Mouse (Mus musculus): ENCODE results near the gene Bckdha. TPM values are rescaled to one million over a fixed set of nuclear protein-coding genes. Genes with fewer than 3 reads are reported as not detected.

Gene Bckdha
- polyA plus RNA-seq (2014; fragmentation: Illumina TruSeq; extraction: RNeasy Lipid Tissue Mini Kit (QIAGEN cat#74804); ENCODE audit: low read depth, low replicate concordance): 101 TPM

GRCm38 (mm10) chr7:25658657-25659472 is at the start of gene Bckdha, which contains the start of gene Exosc5:
Gene Bckdha, minus strand, starts transcription at chr7:25658981.
Gene Exosc5, plus strand, starts transcription at chr7:25659164.

GRCm38 (mm10) chr7:25686680-25687531 is 28.1 kb upstream of the Bckdha start, which contains the start of gene Tgfb1:
Gene Tgfb1, plus strand, starts transcription at chr7:25687002.

GRCm38 (mm10) chr7:25680514-25681258 is 21.9 kb upstream of the Bckdha start, which contains the start of gene B9d2:
Gene B9d2, plus strand, starts transcription at chr7:25680780.

GRCm38 (mm10) chr7:25674719-25675300 is 16.0 kb upstream of the Bckdha start, which contains the start of gene Tmem91:
Gene Tmem91, minus strand, starts transcription at chr7:25675166.

GRCm38 (mm10) chr7:25626509-25627430 is 32.0 kb downstream of the Bckdha start, which contains the start of gene B3gnt8:
Gene B3gnt8, plus strand, starts transcription at chr7:25626654.

GRCm38 (mm10) chr7:25618865-25619721 is 39.7 kb downstream of the Bckdha start, which contains the start of gene Dmac2:
Gene Dmac2, plus strand, starts transcription at chr7:25619414.

GRCm38 (mm10) chr7:25615706-25616011 is 43.1 kb downstream of the Bckdha start, which contains the start of gene Erich4:
Gene Erich4, minus strand, starts transcription at chr7:25615892.

Other genes starting within 250 kb of the Bckdha start
- not detected for gene Cxcl17, start 246.1 kb downstream of the Bckdha start, polyA plus RNA-seq (2014; fragmentation: Illumina TruSeq; extraction: RNeasy Lipid Tissue Mini Kit (QIAGEN cat#74804); ENCODE audit: low read depth, low replicate concordance)
- gene Ceacam1, start 181.4 kb downstream of the Bckdha start, polyA plus RNA-seq (2014; fragmentation: Illumina TruSeq; extraction: RNeasy Lipid Tissue Mini Kit (QIAGEN cat#74804); ENCODE audit: low read depth, low replicate concordance): 10.2 TPM
- 1.3 TPM for gene Ceacam2, start 119.1 kb downstream of the Bckdha start, polyA plus RNA-seq (2014; fragmentation: Illumina TruSeq; extraction: RNeasy Lipid Tissue Mini Kit (QIAGEN cat#74804); ENCODE audit: low read depth, low replicate concordance)
- gene Erich4, start 43.1 kb downstream of the Bckdha start, polyA plus RNA-seq (2014; fragmentation: Illumina TruSeq; extraction: RNeasy Lipid Tissue Mini Kit (QIAGEN cat#74804); ENCODE audit: low read depth, low replicate concordance): 2.2 TPM
- 31.3 TPM for gene Dmac2, start 39.6 kb downstream of the Bckdha start, polyA plus RNA-seq (2014; fragmentation: Illumina TruSeq; extraction: RNeasy Lipid Tissue Mini Kit (QIAGEN cat#74804); ENCODE audit: low read depth, low replicate concordance)
- 6.2 TPM for gene B3gnt8, start 32.3 kb downstream of the Bckdha start, polyA plus RNA-seq (2014; fragmentation: Illumina TruSeq; extraction: RNeasy Lipid Tissue Mini Kit (QIAGEN cat#74804); ENCODE audit: low read depth, low replicate concordance)
- 43.5 TPM for gene Exosc5, start 183 bp upstream of the Bckdha start, polyA plus RNA-seq (2014; fragmentation: Illumina TruSeq; extraction: RNeasy Lipid Tissue Mini Kit (QIAGEN cat#74804); ENCODE audit: low read depth, low replicate concordance)
- 3.0 TPM for gene Tmem91, start 16.2 kb upstream of the Bckdha start, polyA plus RNA-seq (2014; fragmentation: Illumina TruSeq; extraction: RNeasy Lipid Tissue Mini Kit (QIAGEN cat#74804); ENCODE audit: low read depth, low replicate concordance)
- gene B9d2, start 21.8 kb upstream of the Bckdha start, polyA plus RNA-seq (2014; fragmentation: Illumina TruSeq; extraction: RNeasy Lipid Tissue Mini Kit (QIAGEN cat#74804); ENCODE audit: low read depth, low replicate concordance): 18.2 TPM
- 42.2 TPM for gene Tgfb1, start 28.0 kb upstream of the Bckdha start, polyA plus RNA-seq (2014; fragmentation: Illumina TruSeq; extraction: RNeasy Lipid Tissue Mini Kit (QIAGEN cat#74804); ENCODE audit: low read depth, low replicate concordance)
- gene Ccdc97, start 60.1 kb upstream of the Bckdha start, polyA plus RNA-seq (2014; fragmentation: Illumina TruSeq; extraction: RNeasy Lipid Tissue Mini Kit (QIAGEN cat#74804); ENCODE audit: low read depth, low replicate concordance): 36.5 TPM
- 94.4 TPM for gene Hnrnpul1, start 95.8 kb upstream of the Bckdha start, polyA plus RNA-seq (2014; fragmentation: Illumina TruSeq; extraction: RNeasy Lipid Tissue Mini Kit (QIAGEN cat#74804); ENCODE audit: low read depth, low replicate concordance)
- gene Axl, start 129.7 kb upstream of the Bckdha start, polyA plus RNA-seq (2014; fragmentation: Illumina TruSeq; extraction: RNeasy Lipid Tissue Mini Kit (QIAGEN cat#74804); ENCODE audit: low read depth, low replicate concordance): 59.2 TPM
- 4.4 TPM for gene Cyp2s1, start 157.9 kb upstream of the Bckdha start, polyA plus RNA-seq (2014; fragmentation: Illumina TruSeq; extraction: RNeasy Lipid Tissue Mini Kit (QIAGEN cat#74804); ENCODE audit: low read depth, low replicate concordance)
- 0.62 TPM for gene Cyp2b10, start 238.6 kb upstream of the Bckdha start, polyA plus RNA-seq (2014; fragmentation: Illumina TruSeq; extraction: RNeasy Lipid Tissue Mini Kit (QIAGEN cat#74804); ENCODE audit: low read depth, low replicate concordance)